Mouse (Mus musculus): ENCODE measurements around the gene Azgp1. TPM values are rescaled to one million over a fixed set of nuclear protein-coding genes. Genes with fewer than 3 reads are reported as not detected.

Azgp1 gene
- polyA plus RNA-seq (2015; fragmentation: Nextera tagmentation; extraction: Ambion mirVana), result 0.28 and 0.48 TPM in 2 replicates

GRCm38 (mm10) chr5:137981300-137981699, at the start of gene Azgp1:
Gene Azgp1 (plus strand): TSS chr5:137981520.

GRCm38 (mm10) chr5:137962945-137963344, 18.4 kb upstream of the Azgp1 start, which contains the start of gene Gjc3:
Gene Gjc3 (minus strand): TSS chr5:137963098.

GRCm38 (mm10) chr5:138020961-138021479, 39.7 kb downstream of the Azgp1 start, which contains the start of the genes Smok3a and Smok3b:
Gene Smok3a (plus strand): TSS chr5:138021261.
Gene Smok3b (plus strand): TSS chr5:138021429.

Other genes with a start within 250 kb of the Azgp1 start
- 0.81 and 0.98 TPM in 2 replicates for gene Nyap1, start 239.9 kb upstream of the Azgp1 start, polyA plus RNA-seq (2015; fragmentation: Nextera tagmentation; extraction: Ambion mirVana)
- gene Tsc22d4, start 235.8 kb upstream of the Azgp1 start, polyA plus RNA-seq (2015; fragmentation: Nextera tagmentation; extraction: Ambion mirVana), result 222 and 228 TPM in 2 replicates
- 12.5 and 12.7 TPM in 2 replicates for gene Ppp1r35, start 202.7 kb upstream of the Azgp1 start, polyA plus RNA-seq (2015; fragmentation: Nextera tagmentation; extraction: Ambion mirVana)
- 5.8 and 6.8 TPM in 2 replicates for gene Mepce, start 193.9 kb upstream of the Azgp1 start, polyA plus RNA-seq (2015; fragmentation: Nextera tagmentation; extraction: Ambion mirVana)
- gene Zcwpw1, start 193.7 kb upstream of the Azgp1 start, polyA plus RNA-seq (2015; fragmentation: Nextera tagmentation; extraction: Ambion mirVana), result 4.1 and 4.9 TPM in 2 replicates
- gene Pilra, start 145.2 kb upstream of the Azgp1 start, polyA plus RNA-seq (2015; fragmentation: Nextera tagmentation; extraction: Ambion mirVana), result 84.3 and 85.3 TPM in 2 replicates
- gene Pilrb1, start 123.4 kb upstream of the Azgp1 start, polyA plus RNA-seq (2015; fragmentation: Nextera tagmentation; extraction: Ambion mirVana), result 0.79 and 4.1 TPM in 2 replicates
- 0.71 and 3.5 TPM in 2 replicates for gene Pilrb2, start 109.7 kb upstream of the Azgp1 start, polyA plus RNA-seq (2015; fragmentation: Nextera tagmentation; extraction: Ambion mirVana)
- 0.24 and 0.42 TPM in 2 replicates for gene Cyp3a13, start 59.9 kb upstream of the Azgp1 start, polyA plus RNA-seq (2015; fragmentation: Nextera tagmentation; extraction: Ambion mirVana)
- 0.33 and 0.45 TPM in 2 replicates for gene Gjc3, start 18.4 kb upstream of the Azgp1 start, polyA plus RNA-seq (2015; fragmentation: Nextera tagmentation; extraction: Ambion mirVana)
- not detected in 2 replicates for gene Smok3a, start 39.7 kb downstream of the Azgp1 start, polyA plus RNA-seq (2015; fragmentation: Nextera tagmentation; extraction: Ambion mirVana)
- not detected in 2 replicates for gene Smok3b, start 39.9 kb downstream of the Azgp1 start, polyA plus RNA-seq (2015; fragmentation: Nextera tagmentation; extraction: Ambion mirVana)
- not detected in 2 replicates for gene Smok3c, start 71.7 kb downstream of the Azgp1 start, polyA plus RNA-seq (2015; fragmentation: Nextera tagmentation; extraction: Ambion mirVana)
- gene Zkscan1, start 103.6 kb downstream of the Azgp1 start, polyA plus RNA-seq (2015; fragmentation: Nextera tagmentation; extraction: Ambion mirVana), result 5.8 and 7.2 TPM in 2 replicates
- 23.5 and 26.3 TPM in 2 replicates for gene Zscan21, start 135.4 kb downstream of the Azgp1 start, polyA plus RNA-seq (2015; fragmentation: Nextera tagmentation; extraction: Ambion mirVana)
- gene Zfp113, start 174.2 kb downstream of the Azgp1 start, polyA plus RNA-seq (2015; fragmentation: Nextera tagmentation; extraction: Ambion mirVana), result 6.8 and 7.5 TPM in 2 replicates
- 224 and 240 TPM in 2 replicates for gene Cops6, start 179.6 kb downstream of the Azgp1 start, polyA plus RNA-seq (2015; fragmentation: Nextera tagmentation; extraction: Ambion mirVana)
- 9.8 and 10.3 TPM in 2 replicates for gene Ap4m1, start 190.5 kb downstream of the Azgp1 start, polyA plus RNA-seq (2015; fragmentation: Nextera tagmentation; extraction: Ambion mirVana)
- 38.7 and 44.9 TPM in 2 replicates for gene Mcm7, start 190.9 kb downstream of the Azgp1 start, polyA plus RNA-seq (2015; fragmentation: Nextera tagmentation; extraction: Ambion mirVana)
- 33.7 and 34.9 TPM in 2 replicates for gene Taf6, start 205.9 kb downstream of the Azgp1 start, polyA plus RNA-seq (2015; fragmentation: Nextera tagmentation; extraction: Ambion mirVana)
- 21.2 and 22.7 TPM in 2 replicates for gene Cnpy4, start 206.0 kb downstream of the Azgp1 start, polyA plus RNA-seq (2015; fragmentation: Nextera tagmentation; extraction: Ambion mirVana)
- 8.4 and 9.6 TPM in 2 replicates for gene Mblac1, start 212.8 kb downstream of the Azgp1 start, polyA plus RNA-seq (2015; fragmentation: Nextera tagmentation; extraction: Ambion mirVana)
- gene Nxpe5, start 244.4 kb downstream of the Azgp1 start, polyA plus RNA-seq (2015; fragmentation: Nextera tagmentation; extraction: Ambion mirVana), result 0.42 and 0.51 TPM in 2 replicates